Mouse (Mus musculus): ENCODE measurements around the gene Jazf1. TPM values are rescaled to one million over a fixed set of nuclear protein-coding genes. Genes with fewer than 3 reads are reported as not detected.

Jazf1 gene
- polyA plus RNA-seq (2011; ENCODE audit: insufficient read length, low read depth, missing spikeins) = 3.2 and 8.8 TPM in 2 replicates

- no peak for TF ChIP-seq POLR2A (IDR thresholded peaks at IDR 0.05; ENCODE audit: low read depth, low read length)
- no peak for TF ChIP-seq CTCF (IDR thresholded peaks at IDR 0.05; ENCODE audit: borderline replicate concordance, insufficient read depth, low read length)
- peak within 1 kb of the TSS; percentile 74 for H3K4me3 ChIP-seq (ENCODE audit: insufficient read depth, low read length)
These were observed at the start of gene Jazf1 for GRCm38 (mm10) chr6:53067989-53068874. TSS of gene Jazf1 (minus strand) at chr6:53068631.

GRCm38 (mm10) chr6:53117855-53118254 lies 49.4 kb upstream of the Jazf1 start:
- H3K4me1 ChIP-seq (ENCODE audit: control insufficient read depth, insufficient read depth, low read length) = no peaks in the 10 kb centered on the region
- no peak overlapping the region for H3K27ac ChIP-seq (ENCODE audit: insufficient read depth, low read length)
- no peak for TF ChIP-seq POLR2A (IDR thresholded peaks at IDR 0.05; ENCODE audit: low read depth, low read length)
- no peak for TF ChIP-seq CTCF (IDR thresholded peaks at IDR 0.05; ENCODE audit: borderline replicate concordance, insufficient read depth, low read length)
- H3K4me3 ChIP-seq (ENCODE audit: insufficient read depth, low read length) = no peak overlapping the region

More at GRCm38 (mm10) chr6:53067989-53068874, at the start of gene Jazf1:
- Histone ChIP-seq H3K27ac (ENCODE audit: insufficient read depth, low read length) (no peak within 1 kb of the TSS), H3K4me1 (ENCODE audit: control insufficient read depth, insufficient read depth, low read length) (0 out of 2 replicates have a peak, but pooled peaks cover 2% of the 10 kb centered on the region)

DNA sequence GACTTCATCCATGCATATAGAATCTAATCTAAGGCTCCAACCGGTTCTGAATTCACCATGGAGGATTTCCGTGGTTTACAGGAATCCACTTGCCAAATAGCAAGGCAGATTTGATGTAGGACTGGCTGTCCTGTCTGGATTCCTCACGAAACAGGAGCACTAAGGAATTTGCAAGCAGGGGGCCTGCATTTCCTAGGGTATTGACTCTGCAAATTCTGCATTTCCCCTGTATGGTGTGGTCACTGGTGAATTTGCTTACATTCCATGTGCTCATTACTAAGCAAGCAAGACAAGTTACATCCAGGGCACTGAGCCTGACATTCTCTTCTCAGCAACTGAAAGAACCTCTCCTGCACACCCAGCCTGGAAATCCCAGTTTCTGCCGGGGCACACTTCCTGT lies 18.4 kb upstream of the Jazf1 start:
- peaks cover 3% of the 10 kb centered on the region; the same call in 1 of the 2 replicates for H3K4me1 ChIP-seq (ENCODE audit: control insufficient read depth, insufficient read depth, low read length)
- no peak for TF ChIP-seq CTCF (IDR thresholded peaks at IDR 0.05; ENCODE audit: borderline replicate concordance, insufficient read depth, low read length)
- no peak for TF ChIP-seq POLR2A (IDR thresholded peaks at IDR 0.05; ENCODE audit: low read depth, low read length)
- no peak overlapping the region for H3K4me3 ChIP-seq (ENCODE audit: insufficient read depth, low read length)
- no peak overlapping the region for H3K27ac ChIP-seq (ENCODE audit: insufficient read depth, low read length)

- Histone ChIP-seq H3K27ac (ENCODE audit: insufficient read depth, low read length) (no peak overlapping the region), H3K4me1 (ENCODE audit: control insufficient read depth, insufficient read depth, low read length) (no peaks in the 10 kb centered on the region), H3K4me3 (ENCODE audit: insufficient read depth, low read length) (no peak overlapping the region)
- TF ChIP-seq POLR2A (IDR thresholded peaks at IDR 0.05; ENCODE audit: low read depth, low read length) (no peak), CTCF (IDR thresholded peaks at IDR 0.05; ENCODE audit: borderline replicate concordance, insufficient read depth, low read length) (no peak)
These were observed 12.8 kb upstream of the Jazf1 start for GRCm38 (mm10) chr6:53081241-53081640.

DNA sequence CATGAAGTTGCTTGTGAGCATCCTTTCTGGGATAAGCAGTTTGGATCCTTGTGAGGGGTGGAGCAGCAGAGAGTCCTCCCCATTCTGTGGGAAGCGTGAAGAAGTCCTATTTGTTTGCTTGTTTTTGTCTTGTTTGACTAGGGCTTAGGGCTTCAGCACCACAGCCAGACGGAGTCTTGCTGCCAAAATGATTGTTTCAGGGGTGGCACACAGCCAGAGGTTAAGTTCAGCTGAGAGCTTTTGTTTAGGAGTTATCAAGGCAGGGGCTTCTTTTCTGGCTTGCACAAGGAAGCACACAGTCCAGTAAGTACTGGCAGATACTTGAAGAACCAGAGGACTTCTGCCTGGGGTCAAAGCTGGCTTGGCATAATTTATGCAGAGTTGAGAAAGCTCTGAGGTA lies 10.2 kb upstream of the Jazf1 start:
- Histone ChIP-seq H3K4me3 (ENCODE audit: insufficient read depth, low read length) (no peak overlapping the region), H3K4me1 (ENCODE audit: control insufficient read depth, insufficient read depth, low read length) (no peaks in the 10 kb centered on the region), H3K27ac (ENCODE audit: insufficient read depth, low read length) (no peak overlapping the region)
- no peak for TF ChIP-seq CTCF (IDR thresholded peaks at IDR 0.05; ENCODE audit: borderline replicate concordance, insufficient read depth, low read length)
- no peak for TF ChIP-seq POLR2A (IDR thresholded peaks at IDR 0.05; ENCODE audit: low read depth, low read length)

DNA sequence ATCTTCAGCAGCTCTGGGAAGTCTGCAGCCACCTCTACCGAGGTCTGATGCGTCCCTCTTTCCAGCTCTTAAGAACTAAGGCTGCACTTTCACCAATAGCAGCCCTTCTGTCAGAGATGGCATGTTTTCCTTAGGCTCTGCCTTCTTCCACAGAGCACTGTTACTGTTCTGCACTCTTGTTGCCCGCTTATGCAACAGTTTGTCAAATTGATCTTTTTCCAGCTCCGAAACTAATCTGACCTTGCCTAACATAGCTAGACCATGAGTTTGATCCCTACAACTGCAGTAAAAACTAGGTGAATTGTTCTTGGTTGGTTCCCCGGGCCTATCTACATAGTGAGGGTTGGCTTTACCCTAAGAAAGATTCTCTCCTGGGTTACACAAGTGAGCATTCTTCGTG lies 3.3 kb upstream of the Jazf1 start:
- no peak for TF ChIP-seq CTCF (IDR thresholded peaks at IDR 0.05; ENCODE audit: borderline replicate concordance, insufficient read depth, low read length)
- no peak for TF ChIP-seq POLR2A (IDR thresholded peaks at IDR 0.05; ENCODE audit: low read depth, low read length)
- no peaks in the 10 kb centered on the region for H3K4me1 ChIP-seq (ENCODE audit: control insufficient read depth, insufficient read depth, low read length)

DNA sequence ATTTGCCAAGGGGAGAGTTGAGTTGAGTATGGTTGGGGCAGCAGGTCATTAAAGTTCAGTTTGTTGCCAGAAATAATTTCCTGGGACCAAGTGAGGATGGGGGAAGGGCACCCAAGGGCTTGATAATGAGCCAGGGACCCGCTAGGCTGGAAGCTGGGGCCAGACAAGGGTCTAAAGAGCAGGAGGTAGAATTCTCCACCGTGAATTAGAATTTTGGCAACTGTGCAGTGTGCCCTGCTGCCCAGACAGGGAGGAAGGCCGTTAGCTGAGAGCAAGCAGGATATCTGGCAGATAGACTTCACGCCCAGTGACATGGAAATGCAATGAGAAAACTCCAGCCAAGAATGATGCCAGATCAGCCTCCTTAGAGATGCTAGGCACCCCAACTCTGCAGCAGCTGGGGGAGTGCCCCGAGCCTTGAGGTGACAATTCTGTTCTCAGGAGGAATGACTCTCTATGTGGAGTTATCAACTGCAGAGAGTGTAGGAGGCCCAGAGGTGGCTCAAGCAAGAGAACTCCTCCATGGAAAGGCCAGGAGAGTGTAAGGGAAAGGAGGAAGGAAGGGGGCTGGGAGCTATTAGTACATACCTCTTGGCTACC lies 1.6 kb upstream of the Jazf1 start:
- no peak overlapping the region for H3K4me3 ChIP-seq (ENCODE audit: insufficient read depth, low read length)
- no peak for TF ChIP-seq CTCF (IDR thresholded peaks at IDR 0.05; ENCODE audit: borderline replicate concordance, insufficient read depth, low read length)
- TF ChIP-seq POLR2A (IDR thresholded peaks at IDR 0.05; ENCODE audit: low read depth, low read length) = no peak
- H3K27ac ChIP-seq (ENCODE audit: insufficient read depth, low read length) = no peak overlapping the region

More for the DNA sequence above, 3.3 kb upstream of the Jazf1 start:
- Histone ChIP-seq H3K27ac (ENCODE audit: insufficient read depth, low read length) (no peak overlapping the region), H3K4me3 (ENCODE audit: insufficient read depth, low read length) (no peak overlapping the region)

GRCm38 (mm10) chr6:53068875-53069178 lies 396 bp upstream of the Jazf1 start:
- Histone ChIP-seq H3K4me1 (ENCODE audit: control insufficient read depth, insufficient read depth, low read length) (0 out of 2 replicates have a peak, but pooled peaks cover 2% of the 10 kb centered on the region), H3K4me3 (ENCODE audit: insufficient read depth, low read length) (peak overlapping the region; percentile 74), H3K27ac (ENCODE audit: insufficient read depth, low read length) (no peak overlapping the region)
- TF ChIP-seq CTCF (IDR thresholded peaks at IDR 0.05; ENCODE audit: borderline replicate concordance, insufficient read depth, low read length) (no peak), POLR2A (IDR thresholded peaks at IDR 0.05; ENCODE audit: low read depth, low read length) (no peak)

More for the DNA sequence above, 1.6 kb upstream of the Jazf1 start:
- H3K4me1 ChIP-seq (ENCODE audit: control insufficient read depth, insufficient read depth, low read length) = 0 out of 2 replicates have a peak, but pooled peaks cover 1% of the 10 kb centered on the region

GRCm38 (mm10) chr6:53067446-53067988 lies 914 bp downstream of the Jazf1 start:
- Histone ChIP-seq H3K4me3 (ENCODE audit: insufficient read depth, low read length) (peak overlapping the region; percentile 40), H3K27ac (ENCODE audit: insufficient read depth, low read length) (no peak overlapping the region)
- no peak for TF ChIP-seq CTCF (IDR thresholded peaks at IDR 0.05; ENCODE audit: borderline replicate concordance, insufficient read depth, low read length)
- TF ChIP-seq POLR2A (IDR thresholded peaks at IDR 0.05; ENCODE audit: low read depth, low read length) = no peak

More at GRCm38 (mm10) chr6:53067446-53067988, 914 bp downstream of the Jazf1 start:
- 0 out of 2 replicates have a peak, but pooled peaks cover 2% of the 10 kb centered on the region for H3K4me1 ChIP-seq (ENCODE audit: control insufficient read depth, insufficient read depth, low read length)

All from embryonic fibroblast, embryonic 13.5 days (primary cell).